Mouse (Mus musculus): ENCODE measurements around the gene Ifnl2.

DNA sequence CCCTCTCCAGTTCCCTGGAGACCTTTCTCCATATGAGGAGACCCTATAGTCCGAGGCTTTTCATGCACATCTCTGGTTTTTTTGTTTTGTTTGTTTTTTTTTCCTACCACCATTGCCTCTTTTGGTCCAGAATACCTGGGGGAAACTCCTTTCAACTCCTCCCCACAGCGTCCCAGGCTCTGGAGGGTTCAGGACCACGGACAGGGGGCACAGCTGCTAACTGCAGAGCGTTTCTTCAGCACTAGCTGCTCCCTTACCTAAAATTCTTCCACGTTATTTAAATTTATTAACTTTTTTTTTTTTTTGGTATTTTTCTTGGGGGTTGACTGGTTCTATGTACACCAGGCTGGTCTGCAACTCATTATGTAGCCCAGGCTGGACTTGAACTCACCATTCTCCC, 4.7 kb downstream of the Ifnl2 start:
- TF ChIP-seq CTCF (IDR thresholded peaks at IDR 0.05 in 2 of 3, conservative IDR thresholded peaks at IDR 0.05 in 1 of 3; ENCODE audit: control insufficient read depth in 1 of 3, insufficient read depth in 1 of 3, low read depth in 2 of 3, low read length in 3 of 3, poor library complexity in 1 of 3, severe bottlenecking in 1 of 3) (no peak), SIN3A (IDR thresholded peaks at IDR 0.05; ENCODE audit: low read length) (peak; percentile 83), SMC3 (IDR thresholded peaks at IDR 0.05; ENCODE audit: low read depth, low read length) (no peak), ZMIZ1 (IDR thresholded peaks at IDR 0.05; ENCODE audit: low read depth, low read length) (no peak), POLR2A (IDR thresholded peaks at IDR 0.05; ENCODE audit: control insufficient read depth in 1 of 2, insufficient read depth in 1 of 2, low read depth in 1 of 2, low read length in 2 of 2, poor library complexity in 1 of 2) (no peak)

Measured in MEL (cell line).